Mouse (Mus musculus) cerebellum, adult 9-11 months (tissue): ENCODE data around the gene Hist1h1t.
A peak's percentile ranks its signal among the peaks of the same experiment; 100 is the strongest.
"Not testable (repeated sequence)": the region's sequence is repeated elsewhere in the genome, so short reads cannot be mapped to it uniquely, and the experiment has no call there.

Experiments used
- DNase-seq: peaks from one replicate; pipeline ENCODE4 v3.0.0; 2022

Gene Hist1h1t

GRCm38 (mm10) chr13:23700786-23701520 lies 5.3 kb downstream of the Hist1h1t start:
- peak; percentile 70 for DNase-seq

- no peak for DNase-seq
Measured at GRCm38 (mm10) chr13:23702220-23702619, 6.6 kb downstream of the Hist1h1t start.

- DNase-seq: not testable (repeated sequence)
Measured at GRCm38 (mm10) chr13:23702801-23703200, 7.2 kb downstream of the Hist1h1t start.

- no peak for DNase-seq
Measured at GRCm38 (mm10) chr13:23705751-23706356, 10.2 kb downstream of the Hist1h1t start.

GRCm38 (mm10) chr13:23706771-23707170 lies 11.2 kb downstream of the Hist1h1t start:
- DNase-seq: no peak

GRCm38 (mm10) chr13:23708041-23708440 lies 12.4 kb downstream of the Hist1h1t start:
- DNase-seq: no peak

- DNase-seq: no peak
Measured at GRCm38 (mm10) chr13:23708654-23709053, 13.0 kb downstream of the Hist1h1t start.

GRCm38 (mm10) chr13:23709714-23710373 lies 14.2 kb downstream of the Hist1h1t start:
- no peak for DNase-seq

- DNase-seq: no peak
Measured at GRCm38 (mm10) chr13:23710374-23711089, 14.9 kb downstream of the Hist1h1t start, which contains the start of gene Hfe. TSS of gene Hfe (minus strand) at chr13:23710854.

GRCm38 (mm10) chr13:23716261-23717042 lies 20.8 kb downstream of the Hist1h1t start:
- no peak for DNase-seq

- DNase-seq: no peak
Measured at GRCm38 (mm10) chr13:23717176-23717575, 21.6 kb downstream of the Hist1h1t start.

GRCm38 (mm10) chr13:23717593-23718245 lies 22.1 kb downstream of the Hist1h1t start:
- DNase-seq: not testable (repeated sequence)

GRCm38 (mm10) chr13:23724239-23724638 lies 28.6 kb downstream of the Hist1h1t start:
- DNase-seq: no peak

GRCm38 (mm10) chr13:23725213-23725612 lies 29.6 kb downstream of the Hist1h1t start:
- DNase-seq: no peak

- no peak for DNase-seq
Measured at GRCm38 (mm10) chr13:23728472-23729191, 33.0 kb downstream of the Hist1h1t start.

GRCm38 (mm10) chr13:23729192-23729525 lies 33.5 kb downstream of the Hist1h1t start:
- DNase-seq: no peak

- DNase-seq: no peak
Measured at GRCm38 (mm10) chr13:23729706-23730105, 34.1 kb downstream of the Hist1h1t start.

GRCm38 (mm10) chr13:23730479-23730878 lies 34.9 kb downstream of the Hist1h1t start:
- DNase-seq: no peak

- no peak for DNase-seq
Measured at GRCm38 (mm10) chr13:23732156-23732804, 36.7 kb downstream of the Hist1h1t start.

GRCm38 (mm10) chr13:23737091-23737490 lies 41.5 kb downstream of the Hist1h1t start:
- no peak for DNase-seq

- peak; percentile 24 for DNase-seq
Measured at GRCm38 (mm10) chr13:23738041-23738440, 42.4 kb downstream of the Hist1h1t start.
